Mouse (Mus musculus) ZHBTc4 (cell line): ENCODE measurements around the gene Mark3.

Source experiments
- DNase-seq: peaks from one replicate; pipeline ENCODE4 v3.0.0-alpha.2; 2011; ENCODE audit warnings: low read depth, low spot score

Gene Mark3

GRCm38 (mm10) chr12:111696239-111696638 is 121.9 kb downstream of the Mark3 start:
- peak; percentile 87 for DNase-seq

DNA sequence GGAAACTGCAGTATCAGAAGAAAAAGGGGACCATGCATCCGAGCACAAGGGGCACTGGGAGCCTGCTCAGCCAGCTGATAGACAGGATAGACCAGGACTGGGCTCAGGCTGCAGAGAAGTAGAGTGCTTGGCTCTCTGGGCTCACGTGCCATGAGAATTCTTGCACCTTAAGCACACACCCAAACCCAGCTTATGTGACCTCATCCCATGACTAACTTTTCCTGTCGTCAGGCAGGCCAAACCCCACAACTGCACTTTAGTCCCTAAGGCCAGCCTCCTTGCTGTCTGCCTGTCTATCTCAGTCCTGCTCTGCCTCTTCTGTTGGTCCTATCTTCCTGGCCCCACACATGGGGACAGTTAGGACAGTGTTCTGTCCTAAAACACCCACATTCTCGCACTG is 123.4 kb downstream of the Mark3 start:
- no peak for DNase-seq

DNA sequence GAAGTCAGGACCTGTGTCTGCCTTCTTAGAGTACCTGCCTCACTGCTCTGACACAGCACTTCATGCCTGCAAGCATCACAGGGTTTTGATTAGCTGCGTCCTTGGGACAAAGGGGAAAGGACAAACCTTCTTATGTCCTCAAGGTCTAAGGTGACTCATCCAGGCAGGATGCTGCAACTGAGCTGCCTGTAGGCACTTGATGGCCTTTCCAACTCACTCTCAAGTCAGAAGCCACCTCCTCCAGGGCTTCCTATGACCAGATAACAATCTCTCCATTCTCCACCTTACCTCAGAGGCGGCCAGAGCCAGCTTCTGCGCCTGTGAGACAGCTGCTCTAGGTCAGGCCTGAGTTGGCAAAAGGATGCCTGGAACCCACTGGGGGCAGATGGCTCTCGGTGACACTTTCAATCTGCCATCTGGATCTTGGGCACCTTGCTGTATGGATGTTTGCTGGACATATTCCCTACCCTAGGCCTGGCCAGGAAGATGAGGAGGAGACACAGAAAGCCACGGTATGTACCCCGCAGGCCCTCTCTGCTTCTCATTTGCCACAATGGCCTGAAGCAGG is 124.1 kb downstream of the Mark3 start:
- no peak for DNase-seq

GRCm38 (mm10) chr12:111699542-111699941 is 125.2 kb downstream of the Mark3 start:
- DNase-seq: no peak

DNA sequence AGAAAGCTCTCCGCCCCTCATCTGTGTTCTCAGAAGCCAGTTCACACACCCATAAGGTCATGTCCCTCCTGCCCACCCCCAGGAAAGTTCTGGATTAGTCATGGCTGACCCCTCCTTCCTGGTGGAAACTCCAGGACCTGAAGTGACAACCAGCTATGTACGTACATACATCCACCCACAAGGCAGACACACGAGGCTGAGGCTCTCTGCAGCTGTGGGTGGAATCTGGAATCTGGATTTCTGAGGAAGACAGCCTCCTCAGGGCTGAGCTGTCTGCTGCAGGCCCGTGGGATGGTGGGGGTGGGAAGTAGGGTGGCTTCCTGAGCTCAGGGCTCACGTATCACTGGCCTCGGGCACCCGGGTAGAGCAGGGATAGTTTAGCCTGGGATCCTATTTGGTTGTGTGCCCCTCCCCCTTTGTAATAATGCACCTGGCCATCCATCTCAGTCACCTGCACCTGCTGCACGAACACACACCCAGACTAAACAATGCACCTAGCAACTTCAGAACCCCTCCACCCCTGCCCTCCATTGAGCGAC is 126.7 kb downstream of the Mark3 start:
- DNase-seq: no peak

GRCm38 (mm10) chr12:111703301-111703700 is 129.0 kb downstream of the Mark3 start:
- no peak for DNase-seq

GRCm38 (mm10) chr12:111704609-111705008 is 130.3 kb downstream of the Mark3 start:
- peak; percentile 85 for DNase-seq

DNA sequence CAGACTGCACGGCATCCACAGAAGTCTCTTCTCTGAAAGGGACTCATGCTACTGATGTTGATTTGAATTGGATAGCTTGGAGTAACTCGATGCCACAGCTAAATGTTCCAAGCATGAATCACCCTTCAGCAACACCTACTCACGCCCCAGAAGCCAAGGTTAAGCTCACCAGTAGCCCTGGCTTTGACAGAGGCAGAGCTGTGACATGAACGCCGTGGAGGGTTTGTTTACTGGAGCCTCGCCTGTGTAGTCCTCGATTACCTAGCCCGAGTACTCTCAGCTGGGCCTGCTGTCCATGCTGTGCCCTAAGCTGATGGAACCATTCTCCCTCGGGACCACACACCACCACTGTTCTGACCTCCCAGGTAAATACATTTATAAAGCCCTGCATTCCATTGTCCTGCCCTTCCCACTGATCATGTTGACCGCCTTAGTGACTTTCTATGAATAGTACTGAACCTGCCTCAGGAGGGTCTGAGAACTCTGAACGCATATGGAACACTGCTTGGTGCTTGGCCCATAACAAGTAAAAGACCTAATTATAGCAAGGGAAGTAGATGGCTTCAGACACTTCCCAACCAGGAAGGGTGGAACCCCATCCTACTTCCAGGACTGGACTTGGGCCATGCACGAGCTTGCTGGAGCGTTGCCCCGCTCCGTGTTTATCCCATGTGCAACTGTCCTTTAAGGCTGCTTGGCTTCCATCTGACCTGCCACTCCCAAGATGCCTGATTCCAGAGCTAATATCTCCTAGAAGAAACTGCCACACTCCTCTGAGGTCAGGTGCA is 131.1 kb downstream of the Mark3 start:
- no peak for DNase-seq
